Mouse (Mus musculus): ENCODE results near the gene Rapgef5.

Gene Rapgef5

DNA sequence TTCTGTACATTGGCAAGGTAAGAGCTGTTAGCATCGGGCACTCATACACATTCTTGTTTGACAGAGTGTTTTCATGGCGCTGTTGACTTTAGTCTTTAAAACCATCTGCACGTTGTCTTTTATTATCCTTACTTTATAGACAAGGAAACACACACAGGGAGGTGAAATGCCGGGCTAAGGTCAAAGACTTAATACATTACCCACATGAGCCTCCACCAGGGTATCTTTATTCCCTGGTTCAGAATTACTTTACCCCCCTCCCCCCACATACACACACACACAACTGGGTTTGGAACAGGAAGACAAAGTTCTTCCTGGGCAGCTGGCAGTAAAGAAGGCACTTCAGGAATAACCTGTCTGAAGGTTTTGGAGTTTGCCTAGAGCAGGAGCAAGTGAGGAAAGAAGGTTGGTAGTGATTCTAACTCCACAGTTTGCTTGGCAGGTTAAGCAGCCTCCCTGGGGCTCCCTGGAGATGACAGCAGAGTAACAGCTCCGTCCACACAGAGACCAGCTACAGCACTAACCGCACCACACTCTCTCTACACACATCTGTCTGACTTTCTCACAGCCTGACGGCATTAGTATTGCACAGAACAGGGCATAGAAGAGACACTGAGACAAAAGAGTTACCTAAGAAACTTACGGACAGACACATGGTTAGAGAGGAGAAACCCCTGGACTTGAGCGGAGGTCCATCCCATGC, 8.2 kb downstream of the Rapgef5 start:
- in situ Hi-C loops (cut with MboI; ENCODE audit: low pct_unique_long_range_greater_than_20kb in 1 of 2, low sequenced_read_pairs in 2 of 2, unreplicated experiment in 1 of 2): no loop called here

DNA sequence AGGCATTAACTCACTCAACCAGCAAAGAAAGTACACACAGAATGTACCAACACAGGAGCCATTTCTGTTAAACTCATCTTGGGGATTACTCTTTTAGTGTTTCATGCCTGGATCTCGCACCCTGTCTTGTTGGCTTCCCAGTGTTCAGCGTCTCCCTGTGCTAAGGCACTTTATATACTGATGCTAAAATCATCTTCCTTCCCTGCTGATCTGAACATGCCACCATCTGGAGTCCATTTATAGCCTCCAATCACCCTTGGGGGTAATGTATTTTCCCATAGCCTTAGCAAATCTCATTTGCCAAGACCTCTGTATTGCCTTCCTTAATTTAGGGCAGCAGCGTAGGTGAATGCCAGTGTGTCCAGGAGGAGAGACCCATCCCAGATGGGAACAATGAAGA, 11.6 kb downstream of the Rapgef5 start:
- in situ Hi-C loops (cut with MboI; ENCODE audit: low pct_unique_long_range_greater_than_20kb in 1 of 2, low sequenced_read_pairs in 2 of 2, unreplicated experiment in 1 of 2): no loop called here

DNA sequence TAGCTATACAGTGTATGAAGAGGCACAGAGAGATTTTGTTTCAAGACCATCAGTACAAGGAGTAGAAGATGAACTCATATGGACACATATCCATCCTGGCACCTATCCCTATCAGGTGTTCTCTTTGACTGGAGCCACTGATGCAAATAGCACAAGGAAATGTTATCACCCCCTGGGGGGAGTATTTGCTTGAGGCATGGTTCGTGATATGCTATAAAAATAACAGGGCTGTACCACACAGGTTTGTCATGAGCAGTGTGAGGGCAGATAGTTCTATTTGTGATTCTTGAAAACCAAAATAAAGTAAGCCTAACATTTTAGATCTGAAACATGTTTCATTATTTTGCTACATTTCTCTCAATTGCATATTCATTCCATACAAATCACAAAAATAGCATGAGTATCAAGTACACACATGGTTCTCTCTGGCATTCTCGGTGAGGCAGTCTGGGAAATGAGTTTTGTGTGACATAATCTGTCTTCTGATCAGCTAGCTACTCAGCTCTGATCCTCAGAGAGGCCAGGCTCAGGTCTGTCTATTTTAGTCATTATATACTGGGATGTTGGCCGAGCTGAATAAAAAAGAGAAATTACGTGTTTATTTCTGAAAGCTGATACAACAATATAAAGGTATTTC, 12.3 kb downstream of the Rapgef5 start:
- in situ Hi-C loops (cut with MboI; ENCODE audit: low pct_unique_long_range_greater_than_20kb in 1 of 2, low sequenced_read_pairs in 2 of 2, unreplicated experiment in 1 of 2): no loop called here

DNA sequence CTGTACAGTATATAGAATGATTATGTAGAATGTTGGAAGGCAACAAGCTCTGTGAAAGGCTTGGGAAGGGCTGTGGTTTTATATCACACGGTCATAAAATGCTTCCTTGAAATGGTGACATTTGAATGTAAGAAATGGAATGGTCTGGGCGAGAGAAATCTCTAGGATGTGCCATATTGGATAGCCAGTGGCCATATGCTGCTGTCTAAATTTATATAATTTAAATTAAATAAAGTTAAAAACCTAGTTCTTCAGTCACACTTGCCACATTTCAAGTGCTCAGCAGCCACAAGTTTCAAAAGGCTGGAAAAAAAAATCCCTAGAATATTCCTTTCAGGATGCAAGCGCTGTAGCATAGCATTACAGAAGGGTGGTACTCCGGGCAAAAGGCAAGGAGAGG, 14.8 kb downstream of the Rapgef5 start:
- in situ Hi-C loops (cut with MboI; ENCODE audit: low pct_unique_long_range_greater_than_20kb in 1 of 2, low sequenced_read_pairs in 2 of 2, unreplicated experiment in 1 of 2): no loop called here

DNA sequence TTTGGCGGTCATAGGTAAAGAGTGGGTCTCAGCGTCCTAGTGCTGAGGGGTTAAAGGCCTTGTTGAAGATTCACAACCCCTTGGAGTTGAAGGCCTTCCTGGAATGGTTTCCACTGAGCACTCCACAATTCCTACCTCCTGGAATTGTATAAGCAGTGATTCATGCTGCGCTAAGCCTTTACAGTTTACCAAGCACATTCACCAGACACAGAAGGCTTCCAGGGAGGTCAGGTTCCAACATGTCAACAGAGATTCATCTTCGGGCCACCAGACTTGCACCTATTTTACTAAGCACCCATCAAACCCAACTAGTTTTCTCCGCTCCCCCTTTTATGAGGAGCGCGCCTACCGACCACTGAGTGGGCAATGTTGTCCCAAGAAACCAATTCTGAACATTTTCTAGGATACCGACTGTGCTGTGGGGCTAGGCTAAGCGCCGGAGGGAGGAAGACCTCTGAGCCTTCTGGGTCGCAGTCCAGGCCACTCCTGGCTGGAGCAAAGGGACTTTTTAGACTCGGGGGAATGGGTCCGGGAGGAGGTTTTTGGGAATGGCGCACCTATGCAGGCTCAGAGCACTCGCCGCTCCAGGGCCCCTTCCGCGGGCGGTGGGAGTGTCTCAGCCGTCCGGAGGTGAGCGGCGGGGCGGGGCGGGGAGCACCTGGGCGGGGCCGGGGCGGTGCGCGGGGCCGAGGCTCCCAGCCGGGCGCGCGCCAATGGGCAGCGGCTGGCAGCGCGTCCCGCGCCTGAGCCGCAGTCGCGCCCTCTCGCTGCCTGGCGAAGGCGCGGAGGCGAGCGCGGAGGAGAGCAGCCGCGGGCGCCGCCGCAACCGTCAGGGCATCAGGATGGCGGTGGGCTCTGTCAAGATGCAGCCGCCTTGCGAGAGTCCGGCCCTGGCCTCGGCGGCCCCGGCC, 17.2 kb downstream of the Rapgef5 start:
- in situ Hi-C loops (cut with MboI; ENCODE audit: low pct_unique_long_range_greater_than_20kb in 1 of 2, low sequenced_read_pairs in 2 of 2, unreplicated experiment in 1 of 2): no loop called here

DNA sequence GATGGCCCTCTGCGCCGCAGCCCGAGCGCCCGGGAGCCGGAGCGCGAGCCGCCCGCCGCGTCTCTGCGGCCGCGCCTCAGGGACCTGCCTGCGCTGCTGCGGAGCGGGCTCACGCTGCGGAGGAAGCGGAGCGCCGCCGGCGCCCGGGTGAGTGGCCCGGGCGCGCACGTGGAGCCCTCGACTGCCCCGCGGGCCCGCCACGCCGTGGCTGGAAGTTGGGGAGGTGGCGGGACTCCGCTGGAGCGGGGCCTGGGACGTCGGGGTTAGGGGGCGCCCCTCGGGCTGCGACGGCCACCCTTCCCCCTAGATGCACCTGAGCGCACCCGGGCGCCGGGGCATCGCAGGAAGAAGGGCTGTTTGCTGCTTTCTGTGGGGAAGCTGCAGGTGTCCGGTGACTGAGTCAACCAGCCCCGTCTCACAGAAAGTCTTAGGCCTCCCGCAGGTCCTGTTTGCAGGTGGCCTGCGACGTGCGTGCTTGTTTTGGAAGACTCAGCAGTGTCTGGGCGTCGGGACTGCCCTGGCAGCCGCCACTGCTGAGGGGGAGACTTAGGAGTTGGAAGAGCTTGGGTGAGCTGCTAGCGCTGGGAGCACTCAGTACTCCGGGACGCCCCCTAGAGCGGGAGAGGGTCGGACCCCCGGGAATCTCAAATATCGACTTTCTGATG, 17.9 kb downstream of the Rapgef5 start:
- in situ Hi-C loops (cut with MboI; ENCODE audit: low pct_unique_long_range_greater_than_20kb in 1 of 2, low sequenced_read_pairs in 2 of 2, unreplicated experiment in 1 of 2): no loop called here

DNA sequence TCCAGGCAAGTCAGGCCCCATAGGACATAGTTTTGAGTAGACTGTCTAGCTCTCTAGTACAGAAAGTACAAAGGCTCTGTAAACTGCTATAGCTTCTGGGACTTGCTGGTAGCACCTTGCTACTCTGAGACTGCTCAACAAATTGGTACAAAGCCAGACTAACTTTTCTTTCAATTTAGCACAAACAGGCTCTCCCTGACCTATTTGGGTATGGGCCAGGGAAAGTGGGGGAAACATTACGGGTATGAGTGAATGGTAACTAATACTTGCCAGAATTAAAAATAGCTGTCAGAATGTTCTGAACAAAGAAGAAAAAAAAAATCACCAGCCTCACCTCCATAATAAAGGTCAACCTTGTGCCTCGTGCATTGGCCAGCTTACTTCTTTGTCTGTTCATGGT, 24.1 kb downstream of the Rapgef5 start:
- in situ Hi-C loops (cut with MboI; ENCODE audit: low pct_unique_long_range_greater_than_20kb in 1 of 2, low sequenced_read_pairs in 2 of 2, unreplicated experiment in 1 of 2): no loop called here

DNA sequence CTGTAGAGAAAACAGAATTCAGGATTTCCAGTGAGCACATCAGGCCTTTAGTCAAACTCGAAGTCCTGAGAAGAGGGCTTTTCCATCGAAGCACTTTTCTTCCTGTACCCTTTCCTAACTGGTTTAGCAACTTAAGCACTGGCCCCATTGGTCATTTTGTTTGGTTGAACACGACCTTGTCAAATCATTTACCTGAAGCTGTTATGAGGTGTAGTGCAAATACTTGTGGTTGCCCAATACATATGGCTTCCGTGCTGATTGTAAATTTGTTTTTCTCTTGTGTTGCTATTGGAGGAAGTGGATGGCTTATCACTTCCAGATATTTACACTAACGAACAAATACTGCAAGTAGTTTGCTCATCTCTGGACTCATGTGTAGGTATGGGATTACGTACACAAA, 29.0 kb downstream of the Rapgef5 start:
- in situ Hi-C loops (cut with MboI; ENCODE audit: low pct_unique_long_range_greater_than_20kb in 1 of 2, low sequenced_read_pairs in 2 of 2, unreplicated experiment in 1 of 2): no loop called here

DNA sequence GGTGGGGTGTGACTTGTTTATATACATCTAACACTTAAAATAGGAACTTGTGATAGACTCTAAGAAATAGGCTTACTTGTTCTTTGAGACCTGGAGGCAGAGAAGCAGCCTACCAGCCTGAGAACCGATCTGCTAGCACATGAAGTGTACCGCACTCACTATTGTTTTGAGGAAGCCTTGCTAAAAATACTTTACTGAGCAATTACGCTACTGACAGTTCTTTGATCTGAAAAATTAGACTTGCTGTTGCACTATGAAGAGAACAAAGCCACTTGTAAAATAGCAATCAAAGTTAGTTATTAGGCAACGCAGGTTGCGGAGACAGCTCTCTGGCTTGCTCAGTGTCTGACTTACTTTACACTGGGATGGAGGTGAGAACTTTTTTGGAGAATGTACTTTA, 37.1 kb downstream of the Rapgef5 start:
- in situ Hi-C loops (cut with MboI; ENCODE audit: low pct_unique_long_range_greater_than_20kb in 1 of 2, low sequenced_read_pairs in 2 of 2, unreplicated experiment in 1 of 2): no loop called here

DNA sequence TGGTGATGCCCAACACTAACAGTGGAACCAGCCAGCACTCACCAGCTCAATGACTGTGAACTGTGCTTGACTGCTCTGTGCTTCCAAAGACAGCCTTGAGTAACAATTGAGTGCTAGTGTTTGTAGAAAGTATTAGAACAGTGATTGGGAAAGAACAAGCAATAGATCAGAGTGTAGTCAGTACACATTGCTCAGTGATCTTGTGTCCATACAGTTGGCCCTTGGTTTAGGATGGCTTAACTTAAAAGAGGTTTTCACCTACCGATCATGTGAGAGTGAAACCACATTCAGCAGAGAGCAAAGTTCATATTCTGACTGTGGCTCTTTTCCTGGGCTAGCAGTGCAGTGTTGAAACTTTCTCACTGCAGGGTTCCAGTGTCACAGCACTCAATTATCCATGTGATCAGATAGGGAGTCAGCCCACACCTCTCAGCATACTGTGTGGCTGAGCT, 38.4 kb downstream of the Rapgef5 start:
- in situ Hi-C loops (cut with MboI; ENCODE audit: low pct_unique_long_range_greater_than_20kb in 1 of 2, low sequenced_read_pairs in 2 of 2, unreplicated experiment in 1 of 2): no loop called here

DNA sequence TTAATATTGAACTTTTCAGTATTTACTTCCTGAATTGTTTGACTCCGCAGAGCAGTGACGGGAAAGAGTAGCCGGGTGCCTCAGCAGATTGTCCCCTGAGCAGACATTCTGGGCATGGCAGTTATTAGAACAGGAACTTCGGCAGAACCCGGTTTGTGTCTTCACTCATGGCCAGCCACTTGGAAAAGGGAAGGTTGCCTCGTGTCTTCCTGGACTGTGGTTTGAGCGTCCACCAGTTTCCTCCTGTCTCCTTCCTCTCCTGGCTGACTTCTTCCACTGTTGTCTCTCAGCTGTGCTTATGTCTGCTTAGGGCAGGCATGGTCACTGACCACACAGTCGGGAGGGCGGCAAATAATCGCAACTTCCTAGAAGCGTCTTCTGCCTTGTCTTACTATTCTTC, 44.2 kb downstream of the Rapgef5 start:
- in situ Hi-C loops (cut with MboI; ENCODE audit: low pct_unique_long_range_greater_than_20kb in 1 of 2, low sequenced_read_pairs in 2 of 2, unreplicated experiment in 1 of 2): no loop called here

DNA sequence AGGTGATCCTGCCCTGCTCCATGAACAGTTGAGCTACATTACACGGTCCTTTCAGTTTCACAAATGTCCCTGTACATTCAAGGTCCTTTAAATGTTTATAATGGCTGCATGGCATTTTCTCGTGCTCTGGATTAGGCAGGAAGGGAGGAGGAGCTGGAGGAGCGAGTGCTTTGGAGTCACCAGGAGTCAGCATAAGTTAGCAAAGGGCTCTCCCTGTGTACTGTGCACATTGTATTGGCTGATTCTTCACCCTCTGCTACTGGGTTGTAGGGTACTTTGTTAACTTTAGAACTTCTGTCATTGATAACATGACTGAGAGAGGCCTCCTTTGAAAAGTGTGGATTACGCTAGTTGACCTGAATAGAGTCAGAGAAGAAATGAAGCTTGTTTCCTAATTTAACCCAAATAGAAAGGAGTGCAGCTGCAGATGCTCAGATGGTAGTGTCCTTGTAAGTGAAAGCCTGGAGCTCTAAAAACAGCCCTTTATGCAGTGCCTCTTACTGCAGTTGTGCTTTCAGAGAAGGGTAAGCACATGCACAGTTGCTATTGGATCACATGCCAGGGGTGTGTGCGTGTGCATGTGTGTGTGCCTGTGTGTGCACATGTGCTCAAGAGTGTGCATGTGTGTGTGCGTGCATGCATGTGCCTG, 45.3 kb downstream of the Rapgef5 start:
- in situ Hi-C loops (cut with MboI; ENCODE audit: low pct_unique_long_range_greater_than_20kb in 1 of 2, low sequenced_read_pairs in 2 of 2, unreplicated experiment in 1 of 2): no loop called here

DNA sequence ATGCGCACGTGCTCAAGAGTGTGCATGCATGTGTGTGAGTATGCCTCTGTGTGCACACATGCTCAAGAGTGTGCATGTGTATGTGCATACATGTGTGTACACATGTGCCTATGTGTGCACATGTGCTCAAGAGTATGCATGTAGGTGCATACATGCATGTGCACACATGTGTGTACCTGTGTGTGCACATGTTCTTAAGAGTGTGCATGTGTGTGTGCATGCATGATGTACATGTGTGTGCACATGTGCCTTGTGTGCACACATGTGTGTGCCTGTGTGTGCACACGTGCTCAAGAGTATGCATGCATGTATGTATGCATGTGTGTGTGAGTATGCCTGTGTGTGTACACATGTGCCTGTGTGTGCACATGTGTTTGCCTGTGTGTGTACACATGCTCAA, 45.8 kb downstream of the Rapgef5 start:
- in situ Hi-C loops (cut with MboI; ENCODE audit: low pct_unique_long_range_greater_than_20kb in 1 of 2, low sequenced_read_pairs in 2 of 2, unreplicated experiment in 1 of 2): no loop called here

DNA sequence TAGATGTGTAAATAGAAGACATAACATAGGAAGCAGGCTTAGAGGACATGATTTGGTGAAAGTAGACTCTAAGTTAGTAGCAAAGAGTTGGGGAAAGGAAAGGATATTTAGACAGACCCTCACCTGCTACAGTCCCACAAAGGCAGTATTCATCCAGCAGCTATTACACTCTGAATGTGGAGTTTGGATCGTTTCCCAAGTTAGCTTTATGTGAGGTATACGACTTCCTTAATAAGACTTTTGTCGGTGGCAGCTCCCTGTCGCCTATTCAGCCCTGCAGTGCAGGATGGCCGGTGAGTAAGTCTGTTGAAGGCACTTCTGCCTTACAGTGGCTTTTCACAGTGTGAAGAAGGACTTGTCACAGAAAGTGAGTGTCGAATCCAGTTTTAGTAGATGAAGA, 47.6 kb downstream of the Rapgef5 start:
- in situ Hi-C loops (cut with MboI; ENCODE audit: low pct_unique_long_range_greater_than_20kb in 1 of 2, low sequenced_read_pairs in 2 of 2, unreplicated experiment in 1 of 2): no loop called here

DNA sequence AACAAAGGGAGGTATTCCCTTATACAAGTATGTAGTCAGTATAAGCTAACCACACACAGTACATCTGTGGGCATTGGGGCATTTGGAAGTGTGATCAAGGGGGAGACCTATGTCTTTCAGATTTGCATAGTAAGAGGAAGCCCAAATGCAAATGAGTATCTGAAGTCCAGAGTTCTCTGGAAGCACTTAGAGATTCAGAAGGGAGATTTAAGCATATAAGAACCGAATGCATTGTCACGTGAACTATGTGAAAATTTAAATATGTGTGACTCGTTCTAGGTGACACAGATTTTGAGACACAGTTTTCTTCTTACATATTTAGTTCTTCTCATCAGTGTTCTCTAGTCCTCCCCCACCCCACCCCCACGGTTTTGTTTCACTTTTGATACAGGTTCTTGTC, 50.0 kb downstream of the Rapgef5 start:
- in situ Hi-C loops (cut with MboI; ENCODE audit: low pct_unique_long_range_greater_than_20kb in 1 of 2, low sequenced_read_pairs in 2 of 2, unreplicated experiment in 1 of 2): no loop called here

DNA sequence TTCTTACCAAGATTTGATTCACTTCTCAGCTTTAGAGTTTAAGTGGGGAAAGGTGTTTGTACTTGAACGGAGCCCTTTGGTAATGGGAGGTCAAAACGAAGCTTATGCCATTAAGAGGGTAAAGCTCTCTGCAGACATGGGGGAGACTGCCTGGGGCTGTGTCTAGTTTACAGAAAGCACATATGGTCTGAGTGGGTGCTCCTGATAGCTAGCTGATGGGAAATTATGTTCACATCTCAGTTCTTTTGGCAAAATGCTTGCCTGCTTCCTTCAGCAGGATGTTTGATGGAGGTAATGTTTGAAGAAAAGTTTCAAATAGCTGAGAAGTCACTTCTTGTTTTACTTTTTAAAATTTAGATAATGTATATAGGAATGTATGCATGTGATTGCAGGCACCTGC, 53.4 kb downstream of the Rapgef5 start:
- in situ Hi-C loops (cut with MboI; ENCODE audit: low pct_unique_long_range_greater_than_20kb in 1 of 2, low sequenced_read_pairs in 2 of 2, unreplicated experiment in 1 of 2): no loop called here

DNA sequence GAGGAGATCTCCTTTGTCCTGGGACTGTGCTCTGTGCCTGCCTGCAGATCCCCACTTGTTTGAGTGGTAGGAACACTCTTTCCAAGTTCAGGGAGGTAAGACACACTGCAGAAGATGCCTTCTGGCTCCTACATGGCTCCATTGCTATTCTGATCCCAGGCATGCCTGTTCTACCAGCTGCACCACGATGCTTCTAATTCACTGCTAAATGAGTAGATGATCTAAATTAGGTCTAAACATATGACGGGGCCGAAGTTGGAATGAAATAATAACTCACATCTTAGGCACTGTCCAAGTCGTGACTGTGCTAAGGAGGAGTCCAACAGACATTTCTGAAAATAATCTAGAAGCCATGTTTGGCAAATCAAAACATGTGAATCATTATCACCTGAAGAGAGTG, 68.0 kb downstream of the Rapgef5 start:
- in situ Hi-C loops (cut with MboI; ENCODE audit: low pct_unique_long_range_greater_than_20kb in 1 of 2, low sequenced_read_pairs in 2 of 2, unreplicated experiment in 1 of 2): loop anchor here (10.0 kb wide), 1 partner anchor 181 kb away; no protein-coding TSS in a partner anchor

DNA sequence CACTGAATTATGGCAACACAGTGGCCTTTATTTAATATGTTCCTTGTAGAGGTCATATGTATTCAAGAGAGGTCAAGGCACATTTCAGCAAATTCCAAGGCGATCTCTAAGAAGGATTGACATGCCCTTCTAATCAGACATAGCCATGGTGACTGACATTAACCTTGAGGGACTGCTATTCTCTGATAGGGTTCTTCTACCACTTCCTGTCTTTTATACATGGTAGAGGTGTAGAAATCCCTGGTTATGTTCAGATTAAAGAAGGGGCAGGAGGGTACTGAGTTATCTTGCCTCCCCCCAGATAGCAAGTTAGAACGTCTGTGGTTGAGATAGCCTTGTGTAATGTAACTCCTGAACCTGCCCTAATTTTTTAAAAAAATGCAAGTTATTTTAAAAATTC, 69.1 kb downstream of the Rapgef5 start:
- in situ Hi-C loops (cut with MboI; ENCODE audit: low pct_unique_long_range_greater_than_20kb in 1 of 2, low sequenced_read_pairs in 2 of 2, unreplicated experiment in 1 of 2): loop anchor here (10.0 kb wide), 1 partner anchor 179 kb away; no protein-coding TSS in a partner anchor
